Mouse (Mus musculus): ENCODE data around the gene Mob2.

GRCm38 (mm10) chr7:142083588-142084317 lies 22.9 kb upstream of the Mob2 start:
- TF ChIP-seq POLR2A (IDR thresholded peaks at IDR 0.05; ENCODE audit: extremely low read depth, insufficient read depth, low read length) (no peak), CTCF (IDR thresholded peaks at IDR 0.05; ENCODE audit: extremely low read depth, insufficient read depth, low read length) (no peak)
